Mouse (Mus musculus) erythroblast, embryonic 14.5 days (primary cell): ENCODE data around the gene Sumo1.

Experiments
- GATA1 ChIP-seq: IDR thresholded peaks from 2 replicates; pipeline ENCODE4 v1.6.1; 2012; ENCODE audit warnings: low read length, inconsistent platforms, mixed read lengths
- TAL1 ChIP-seq: IDR thresholded peaks from 3 replicates; pipeline ENCODE4 v1.6.1; 2012; ENCODE audit warnings: low read length, inconsistent platforms, mixed read lengths

- no peak for TF ChIP-seq TAL1
- TF ChIP-seq GATA1: no peak
Measured at GRCm38 (mm10) chr1:59608920-59609319, 61.7 kb downstream of the Sumo1 start.
